In the genomic region with DNA sequence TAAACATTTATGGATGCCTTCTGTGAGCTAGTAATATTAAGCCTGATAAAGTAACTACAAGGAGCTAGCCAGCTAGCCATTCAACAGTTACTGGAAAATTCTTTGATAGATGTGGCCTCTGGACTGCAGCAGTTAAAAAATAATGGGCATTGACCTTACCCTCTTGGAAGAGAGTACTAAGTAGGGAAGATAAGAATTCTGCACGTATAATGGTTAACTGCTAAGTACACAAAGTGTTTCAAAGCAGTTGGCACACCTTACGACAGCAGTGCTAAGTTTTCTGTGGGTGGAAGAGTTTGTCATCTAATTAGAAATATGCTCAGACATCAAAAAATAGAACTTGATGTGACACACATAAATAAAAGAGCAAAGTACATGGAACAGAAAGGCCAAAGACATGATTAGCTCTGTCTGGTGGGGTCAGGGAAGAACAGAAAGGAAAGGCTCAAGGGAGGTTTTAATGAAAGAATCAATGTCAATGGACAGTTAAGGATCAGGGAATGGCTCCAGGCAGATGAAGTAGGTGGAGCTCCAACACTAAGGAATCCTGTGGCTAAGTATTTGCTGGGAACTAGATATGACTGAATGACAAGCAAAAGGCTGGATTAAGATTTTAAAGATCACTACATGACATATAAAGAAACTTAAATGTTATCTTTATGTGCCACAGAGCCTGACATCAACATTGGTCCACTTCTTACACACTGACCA, we compare ENCODE assay signal across 21 mouse cellular contexts.
DNase-seq lines count a peak whose midpoint lies in the region; ATAC-seq lines count a peak whose summit lies in the region.
"Had no signal": no experiment of that assay in that cellular context is flagged by ENCODE, and none has a peak within 500 bp of the region (broad histone marks: within the 10 kb centered on the region; RNA-seq: fewer than 3 reads in every experiment).

No protein-coding gene starts in this region.

- H3K36me3 ChIP-seq in kidney, embryonic 16.5 days (ENCODE audit: insufficient read depth, low read length), result no peaks in the 10 kb centered on the region
- H3K36me3 ChIP-seq in lung, embryonic 16.5 days (ENCODE audit: control insufficient read depth, insufficient read depth, low read length), result no peaks in the 10 kb centered on the region
- H3K36me3 ChIP-seq in limb, embryonic 10.5 days, result no peaks in the 10 kb centered on the region
- H3K36me3 ChIP-seq: embryonic facial prominence, embryonic 12.5 days; hindbrain, embryonic 15.5 days; neural tube, embryonic 13.5 days had no signal

- ATAC-seq in kidney, embryonic 16.5 days (ENCODE audit: low FRiP score, low TSS enrichment), result no peak
- peak; percentile 51; the same call in 1 of the 2 replicates for ATAC-seq in lung, embryonic 16.5 days (ENCODE audit: low read depth)
- ATAC-seq: forebrain, embryonic 14.5 days had no signal

- no peak overlapping the region for H3K4me2 ChIP-seq in kidney, embryonic 16.5 days (replicated peaks; ENCODE audit: low read depth, low read length)
- H3K4me2 ChIP-seq in lung, embryonic 16.5 days (ENCODE audit: low read depth, low read length), result no peak overlapping the region
- H3K4me2 ChIP-seq: embryonic facial prominence, embryonic 12.5 days; hindbrain, embryonic 15.5 days; neural tube, embryonic 13.5 days had no signal

- no peak overlapping the region for H3K4me3 ChIP-seq in kidney, embryonic 16.5 days (ENCODE audit: low read length)
- no peak overlapping the region for H3K4me3 ChIP-seq in lung, embryonic 16.5 days (ENCODE audit: low read length)
- H3K4me3 ChIP-seq in limb, embryonic 10.5 days, result no peak overlapping the region
- H3K4me3 ChIP-seq: embryonic facial prominence, embryonic 12.5 days; erythroblast, embryonic 14.5 days; hindbrain, embryonic 15.5 days; megakaryocyte, embryonic 14.5 days; neural tube, embryonic 13.5 days had no signal

- peak; percentile 72 for DNase-seq in kidney, adult 9 months
- no peak for DNase-seq in lung, adult 18-20 months
- DNase-seq in large intestine, adult 2 months (ENCODE audit: low read depth, low spot score), result peak; percentile 27
- no peak for DNase-seq in cerebellum, adult 11-12 months
- no peak for DNase-seq in limb, embryonic 10.5 days (ENCODE audit: low spot score)
- DNase-seq: B cell, adult 2 months; gastrocnemius, postnatal 14 days; heart, adult 18-20 months; heart, postnatal 36 days; lung, postnatal 10 days; midbrain, embryonic 14.5 days; right cerebral cortex, adult 18-20 months; thymus, adult 2 months had no signal

- peaks cover 4% of the 10 kb centered on the region; the same call in 1 of the 2 replicates for H3K4me1 ChIP-seq in kidney, embryonic 16.5 days (ENCODE audit: insufficient read depth, low read length)
- peaks cover 4% of the 10 kb centered on the region; the same call in 1 of the 2 replicates for H3K4me1 ChIP-seq in lung, embryonic 16.5 days (replicated peaks; ENCODE audit: control insufficient read depth, insufficient read depth, low read length)
- H3K4me1 ChIP-seq in limb, embryonic 10.5 days, result no peaks in the 10 kb centered on the region
- H3K4me1 ChIP-seq: embryonic facial prominence, embryonic 12.5 days; megakaryocyte, embryonic 14.5 days had no signal

- no peaks in the 10 kb centered on the region for H3K9me3 ChIP-seq in kidney, embryonic 16.5 days (ENCODE audit: low read length)
- no peaks in the 10 kb centered on the region for H3K9me3 ChIP-seq in lung, embryonic 16.5 days (ENCODE audit: control insufficient read depth, low read length)
- H3K9me3 ChIP-seq in limb, embryonic 10.5 days (replicated peaks), result no peaks in the 10 kb centered on the region
- H3K9me3 ChIP-seq: embryonic facial prominence, embryonic 12.5 days; hindbrain, embryonic 15.5 days; megakaryocyte, embryonic 14.5 days; neural tube, embryonic 13.5 days had no signal

- 52% methylated on average over 2 of the region's 2 CpGs for WGBS in kidney, embryonic 16.5 days
- 33% methylated on average over 2 of the region's 2 CpGs for WGBS in lung, embryonic 16.5 days
- 31% methylated on average over 2 of the region's 2 CpGs for WGBS in large intestine, adult 2 months
- WGBS in limb, embryonic 10.5 days, result 86% methylated on average over 2 of the region's 2 CpGs

- H3K9ac ChIP-seq in kidney, embryonic 16.5 days (replicated peaks; ENCODE audit: low read length), result no peak overlapping the region
- H3K9ac ChIP-seq in lung, embryonic 16.5 days (ENCODE audit: low read length), result no peak overlapping the region
- H3K9ac ChIP-seq: embryonic facial prominence, embryonic 12.5 days; hindbrain, embryonic 15.5 days; neural tube, embryonic 13.5 days had no signal

- H3K27me3 ChIP-seq in kidney, embryonic 16.5 days (ENCODE audit: insufficient read depth, low read length), result no peaks in the 10 kb centered on the region
- H3K27me3 ChIP-seq in lung, embryonic 16.5 days (ENCODE audit: control insufficient read depth, insufficient read depth, low read depth, low read length), result no peaks in the 10 kb centered on the region
- no peaks in the 10 kb centered on the region for H3K27me3 ChIP-seq in limb, embryonic 10.5 days (ENCODE audit: low read depth, poor library complexity, severe bottlenecking)
- H3K27me3 ChIP-seq: embryonic facial prominence, embryonic 12.5 days; hindbrain, embryonic 15.5 days; megakaryocyte, embryonic 14.5 days; neural tube, embryonic 13.5 days had no signal

- H3K27ac ChIP-seq in kidney, embryonic 16.5 days (ENCODE audit: low read length), result no peak overlapping the region
- no peak overlapping the region for H3K27ac ChIP-seq in lung, embryonic 16.5 days (ENCODE audit: low read length)
- no peak overlapping the region for H3K27ac ChIP-seq in limb, embryonic 10.5 days
- H3K27ac ChIP-seq: embryonic facial prominence, embryonic 12.5 days; hindbrain, embryonic 15.5 days; neural tube, embryonic 13.5 days had no signal

Comparison
In these comparisons a context has a peak if more than half of its experiments do, and no peak if none do; other contexts are left out.
1. DNase-seq: peak in kidney, adult 9 months (single experiment) and large intestine, adult 2 months (single experiment); none in lung, adult 18-20 months (0 of 2), cerebellum, adult 11-12 months (single experiment) and limb, embryonic 10.5 days (single experiment).